Mouse (Mus musculus) layer of hippocampus, postnatal 10 days (tissue): Measurements from ENCODE around the gene Rora. TPM values are rescaled to one million over a fixed set of nuclear protein-coding genes. Genes with fewer than 3 reads are reported as not detected.

Source experiments
- DNase-seq, 2 experiments: peaks; one replicate each; pipeline ENCODE4 v3.0.0; 2021; ENCODE audit warnings: low spot score in 2 of 2
- total RNA-seq, 2 experiments: library from RNA; stranded (reverse); gene quantifications; 2 replicates each; pipeline ENCODE4 v1.2.3; 2021

Rora gene
- total RNA-seq, 2 experiments from 2014 or later: 22.9 to 23.2 TPM

- no peak for DNase-seq
Observed at GRCm38 (mm10) chr9:68745931-68746646, 92.5 kb downstream of the Rora start.

- no peak for DNase-seq
Observed at GRCm38 (mm10) chr9:68756976-68757375, 103.4 kb downstream of the Rora start.

GRCm38 (mm10) chr9:68759324-68759723 lies 105.7 kb downstream of the Rora start:
- no peak for DNase-seq

DNA sequence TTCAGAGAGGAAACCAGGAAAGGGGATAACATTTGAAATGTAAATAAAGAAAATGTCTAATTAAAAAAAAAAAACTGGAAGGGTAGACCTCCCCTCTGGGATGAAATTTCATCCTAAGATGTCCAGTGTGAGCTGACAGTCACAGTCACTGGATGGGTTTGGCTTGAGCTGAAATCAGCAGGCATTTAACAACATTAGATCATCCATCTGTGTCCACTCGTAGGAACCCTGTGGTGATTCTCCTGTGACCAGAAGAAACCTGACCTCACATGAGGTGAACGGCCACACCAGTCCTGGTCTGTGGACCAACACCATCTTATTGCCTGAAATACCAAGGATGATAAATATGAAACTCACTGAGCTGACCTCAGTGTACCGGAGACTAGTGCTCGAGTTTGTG lies 106.7 kb downstream of the Rora start:
- no peak for DNase-seq

- DNase-seq: no peak
Observed at GRCm38 (mm10) chr9:68760876-68761275, 107.3 kb downstream of the Rora start.

- no peak for DNase-seq
Observed at GRCm38 (mm10) chr9:68761672-68762071, 108.1 kb downstream of the Rora start.

DNA sequence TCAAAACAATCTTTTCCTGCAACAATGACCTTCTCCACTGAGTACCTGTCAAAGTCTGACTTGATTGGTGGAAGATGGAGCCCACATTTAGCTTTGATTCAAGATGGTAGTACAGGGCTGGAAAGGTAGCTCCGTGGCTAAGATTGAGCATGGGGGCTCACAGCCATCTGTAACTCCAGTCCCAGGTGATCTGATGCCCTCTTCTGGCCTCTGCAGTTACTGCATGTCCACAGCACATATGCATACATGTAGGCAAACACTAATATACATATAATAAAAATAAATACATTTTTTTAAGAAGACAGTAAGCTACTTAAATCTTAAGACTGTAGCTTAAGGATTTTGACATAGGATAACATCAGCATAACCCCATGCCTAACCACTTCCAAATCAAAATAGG lies 112.0 kb downstream of the Rora start:
- DNase-seq: peak; percentile 14 to 22

DNA sequence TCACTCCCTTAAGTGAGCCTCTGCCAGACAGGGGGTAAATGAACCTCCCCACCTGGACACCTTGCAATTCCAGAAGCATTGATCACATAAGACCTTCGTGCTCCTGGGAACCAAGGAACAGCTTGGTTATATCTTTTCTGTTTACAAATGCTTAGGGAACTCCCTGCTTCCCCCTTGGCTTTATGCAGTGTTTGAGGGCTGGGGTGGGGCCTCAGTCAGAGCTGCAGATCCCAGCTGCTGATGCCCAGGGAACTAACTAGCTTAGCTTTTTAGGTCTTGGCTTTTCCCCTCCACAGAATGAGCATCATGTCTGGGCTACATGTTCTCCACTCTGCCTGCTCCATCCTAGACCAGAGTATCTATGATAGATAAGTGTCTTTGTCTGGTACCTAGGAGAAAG lies 116.1 kb downstream of the Rora start:
- no peak for DNase-seq

DNA sequence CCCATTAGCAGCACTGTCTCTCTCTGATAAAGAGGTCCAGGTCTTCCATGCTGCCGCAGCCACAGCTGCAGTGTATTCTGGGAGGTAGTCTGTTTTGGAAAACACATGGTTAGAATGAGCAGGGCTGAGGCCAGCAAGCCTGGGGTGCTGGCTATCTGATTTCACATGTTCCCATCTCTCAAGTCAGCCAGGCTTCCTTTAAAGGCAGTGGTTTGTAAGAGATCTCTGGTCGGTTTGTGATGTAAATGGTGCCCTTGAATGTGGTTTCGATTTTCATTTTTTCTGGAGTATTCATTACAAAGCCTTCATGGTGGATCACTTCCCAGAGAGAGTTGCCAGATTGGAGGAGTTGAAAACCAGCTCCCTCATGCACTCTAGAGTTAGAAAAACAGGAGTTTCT lies 117.8 kb downstream of the Rora start:
- no peak for DNase-seq

GRCm38 (mm10) chr9:68773770-68774169 lies 120.2 kb downstream of the Rora start:
- DNase-seq: no peak

DNA sequence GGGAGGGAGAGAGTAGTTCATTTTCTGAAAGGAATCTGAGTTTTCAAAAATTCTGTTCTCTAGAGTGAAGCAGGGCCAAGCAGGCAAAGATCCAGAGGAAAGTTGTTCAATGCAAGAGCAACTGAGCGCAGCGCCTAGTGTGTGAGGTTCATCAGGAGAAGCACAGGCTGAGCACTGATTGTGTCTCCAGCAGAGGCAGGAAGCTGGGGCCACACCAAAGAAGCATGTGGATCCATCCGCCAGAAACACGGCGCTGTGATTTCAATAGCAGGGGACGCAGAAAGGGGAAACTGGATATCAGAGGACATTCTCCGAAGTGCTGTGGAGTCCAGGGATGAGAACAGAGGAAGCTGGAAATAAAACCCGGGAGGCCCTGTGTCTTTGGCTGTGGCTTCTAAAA lies 128.4 kb downstream of the Rora start:
- peak in 1 of 2 experiments; percentile 17 for DNase-seq

DNA sequence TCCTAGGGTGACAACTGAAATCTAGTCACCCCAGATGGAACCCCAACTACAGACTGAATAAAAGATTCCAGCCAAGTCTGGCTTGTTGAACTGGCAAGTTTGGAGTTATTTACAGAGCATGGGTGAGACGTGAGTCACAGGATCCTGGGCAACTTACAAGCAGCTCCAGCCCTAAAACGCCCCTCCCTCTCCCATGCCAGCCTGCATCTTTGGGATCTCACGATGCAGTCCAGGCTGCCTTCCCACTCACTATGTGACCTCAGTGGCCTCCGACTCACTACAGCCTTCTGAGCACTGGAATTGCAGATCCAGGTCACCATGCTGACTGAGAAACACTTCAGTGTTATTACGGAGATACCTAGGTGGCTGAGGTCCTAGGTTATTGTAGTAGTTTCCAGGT lies 129.0 kb downstream of the Rora start:
- DNase-seq: no peak

DNA sequence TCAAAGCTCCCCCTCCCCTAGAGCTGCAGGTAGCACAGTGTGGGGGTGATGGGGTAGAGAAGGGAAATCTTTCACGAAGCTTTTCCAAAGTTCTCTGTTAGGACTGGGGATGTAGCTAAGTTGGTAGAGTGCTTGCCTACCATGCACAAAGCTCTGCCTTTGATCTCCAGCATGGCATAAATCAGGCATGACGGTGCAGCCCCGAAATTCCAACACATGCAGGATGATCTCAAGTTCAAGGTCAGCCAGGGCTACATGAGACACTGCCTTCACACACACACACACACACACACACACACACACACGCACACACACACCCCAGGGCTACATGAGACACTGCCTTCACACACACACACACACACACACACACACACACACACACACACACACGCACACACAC lies 129.7 kb downstream of the Rora start:
- no peak for DNase-seq

- DNase-seq: no peak
Observed at GRCm38 (mm10) chr9:68786614-68787293, 133.2 kb downstream of the Rora start.

DNA sequence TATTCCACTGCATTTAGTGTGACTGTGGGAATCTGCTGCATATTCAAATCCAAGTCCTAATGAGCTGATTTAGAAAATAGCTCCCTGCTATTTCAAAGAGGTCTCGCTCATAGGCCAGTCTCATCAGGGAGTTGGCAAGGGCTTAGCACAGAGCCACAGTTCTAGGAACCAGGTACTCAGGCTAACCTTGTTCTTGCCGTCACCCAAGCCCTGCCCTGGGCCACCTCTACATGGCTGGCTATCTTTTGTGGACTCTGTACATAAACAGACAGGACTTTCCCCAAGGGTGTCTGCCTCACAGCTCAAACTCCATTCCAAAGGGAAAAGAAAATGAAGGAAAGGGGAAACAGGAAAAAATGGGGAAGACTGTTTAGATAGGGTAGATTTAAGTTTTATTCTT lies 134.1 kb downstream of the Rora start:
- no peak for DNase-seq

DNA sequence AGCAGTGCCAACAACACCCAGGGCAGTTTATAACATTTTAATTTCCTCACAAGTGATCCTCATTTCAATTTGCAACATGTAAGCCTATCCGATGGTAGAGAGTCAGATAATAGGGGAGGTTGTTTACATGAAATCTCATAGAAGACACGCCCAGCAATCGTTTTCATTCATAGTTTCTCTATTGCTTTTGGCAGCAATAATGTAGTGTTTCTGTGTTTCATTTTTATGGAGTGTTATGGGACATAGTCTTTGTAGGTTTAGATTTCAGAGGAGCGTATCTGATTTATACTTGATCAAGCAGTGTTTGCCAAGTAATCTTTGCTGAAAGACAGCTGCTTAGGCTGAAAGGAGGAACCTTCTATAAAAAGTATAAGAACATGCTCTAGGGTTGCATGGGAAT lies 137.3 kb downstream of the Rora start:
- no peak for DNase-seq

GRCm38 (mm10) chr9:68791982-68792540 lies 138.5 kb downstream of the Rora start:
- peak; percentile 41 to 42 for DNase-seq

GRCm38 (mm10) chr9:68795314-68795713 lies 141.7 kb downstream of the Rora start:
- no peak for DNase-seq

GRCm38 (mm10) chr9:68798221-68798620 lies 144.6 kb downstream of the Rora start:
- no peak for DNase-seq

DNA sequence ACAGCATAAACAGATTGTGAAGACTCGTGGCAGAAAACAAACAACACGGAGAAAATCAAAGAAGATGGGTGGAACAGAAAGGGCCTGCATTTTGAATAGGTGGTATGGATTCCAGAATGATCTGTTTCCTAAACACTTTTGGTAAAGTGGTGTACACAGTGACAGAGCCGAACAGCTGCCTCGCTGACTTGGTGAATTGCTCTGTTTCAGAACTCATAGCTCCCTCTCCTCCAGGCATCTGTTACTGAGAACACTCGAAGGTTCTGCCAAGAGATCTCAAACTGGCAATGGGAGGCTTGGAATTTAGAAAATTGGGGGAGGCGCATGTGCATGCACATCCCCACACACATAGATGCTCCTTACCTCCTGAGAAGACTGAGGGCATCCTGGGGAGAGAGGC lies 145.5 kb downstream of the Rora start:
- no peak for DNase-seq

- DNase-seq: no peak
Observed at GRCm38 (mm10) chr9:68804229-68804628, 150.6 kb downstream of the Rora start.

GRCm38 (mm10) chr9:68805776-68806175 lies 152.2 kb downstream of the Rora start:
- DNase-seq: no peak

DNA sequence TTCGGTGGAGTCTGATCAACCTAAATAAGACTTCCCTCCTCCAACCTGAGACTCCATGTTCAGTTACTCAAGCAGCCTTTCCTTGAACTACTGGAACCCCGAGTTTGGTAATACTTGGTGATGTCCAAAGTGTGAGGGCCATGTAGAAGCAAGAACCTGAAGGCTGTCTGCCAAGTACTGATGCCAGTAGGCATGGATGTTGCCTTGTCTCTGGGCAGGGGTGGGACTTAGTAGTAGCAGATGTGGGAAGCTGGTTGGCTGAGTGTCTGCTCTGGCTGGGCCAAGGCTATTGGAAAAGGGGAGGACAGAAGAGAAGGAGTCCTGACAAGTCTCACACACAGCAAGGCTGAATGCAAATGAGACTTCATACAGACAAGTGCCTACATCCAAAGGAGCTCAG lies 154.1 kb downstream of the Rora start:
- DNase-seq: no peak
